Mouse (Mus musculus): ENCODE results near the gene Arfgef2. TPM values are rescaled to one million over a fixed set of nuclear protein-coding genes. Genes with fewer than 3 reads are reported as not detected.

Gene Arfgef2
- polyA plus RNA-seq, 1 experiment from 2014 or later = 3.4 TPM

DNA sequence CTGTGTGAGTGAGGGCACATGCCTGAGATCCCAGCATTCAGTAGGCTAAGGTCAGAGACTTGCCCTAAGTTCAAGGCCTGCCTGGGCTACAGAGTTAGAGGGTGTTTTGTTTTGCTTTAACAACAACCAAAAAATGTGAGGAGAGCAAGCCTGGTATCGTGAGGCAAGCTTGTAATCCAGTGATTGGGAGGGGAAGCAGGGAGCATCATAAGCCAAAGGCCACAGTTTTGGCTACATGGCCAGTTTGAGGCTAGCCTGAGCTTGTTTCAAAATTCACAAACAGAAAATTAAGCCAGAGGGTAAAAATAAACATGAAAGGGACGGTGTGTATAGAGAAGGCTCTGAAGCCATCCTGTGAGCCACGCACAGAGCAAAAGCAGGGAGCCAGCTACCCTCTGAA is 80.8 kb downstream of the Arfgef2 start:
- Histone ChIP-seq H3K4me3 (replicated peaks; ENCODE audit: low read length) (no peak overlapping the region), H3K36me3 (ENCODE audit: control insufficient read depth, insufficient read depth) (no peaks in the 10 kb centered on the region), H3K27me3 (replicated peaks; ENCODE audit: control insufficient read depth, insufficient read depth, low read length) (no peaks in the 10 kb centered on the region), H3K27ac (ENCODE audit: low read length) (no peak overlapping the region), H3K9me3 (ENCODE audit: control insufficient read depth, low read length) (no peaks in the 10 kb centered on the region), H3K4me1 (replicated peaks; ENCODE audit: control insufficient read depth, insufficient read depth, low read length) (peaks cover 5% of the 10 kb centered on the region; the same call in 1 of the 2 replicates), H3K4me2 (ENCODE audit: low read length) (no peak overlapping the region), H3K9ac (replicated peaks; ENCODE audit: low read depth, low read length) (no peak overlapping the region)
- ATAC-seq = no peak
- 84% methylated on average over 3 of the region's 3 CpGs for WGBS

DNA sequence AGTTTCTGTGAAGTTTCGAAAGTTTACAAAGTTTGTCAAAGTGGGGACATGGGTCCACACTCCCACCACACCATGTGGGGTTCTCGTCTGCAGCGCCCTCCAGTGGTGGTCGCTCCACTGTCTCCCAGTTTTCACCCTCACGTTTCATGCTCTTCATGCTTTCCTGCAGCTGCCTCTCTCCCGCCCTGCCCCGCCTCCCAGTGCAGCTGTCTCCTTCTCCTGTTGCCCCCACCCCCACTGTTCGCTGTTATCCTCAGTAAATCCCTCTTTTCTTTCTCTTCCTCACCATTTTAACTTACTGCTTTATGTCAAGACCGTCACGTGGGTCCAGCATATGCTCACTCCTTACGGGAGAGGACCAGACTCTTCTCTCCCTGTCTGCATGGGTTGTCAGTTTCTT is 82.4 kb downstream of the Arfgef2 start:
- Histone ChIP-seq H3K4me3 (replicated peaks; ENCODE audit: low read length) (no peak overlapping the region), H3K4me1 (replicated peaks; ENCODE audit: control insufficient read depth, insufficient read depth, low read length) (peaks cover 5% of the 10 kb centered on the region; the same call in 1 of the 2 replicates), H3K36me3 (ENCODE audit: control insufficient read depth, insufficient read depth) (no peaks in the 10 kb centered on the region), H3K9me3 (ENCODE audit: control insufficient read depth, low read length) (no peaks in the 10 kb centered on the region), H3K27ac (ENCODE audit: low read length) (no peak overlapping the region), H3K4me2 (ENCODE audit: low read length) (no peak overlapping the region), H3K9ac (replicated peaks; ENCODE audit: low read depth, low read length) (no peak overlapping the region), H3K27me3 (replicated peaks; ENCODE audit: control insufficient read depth, insufficient read depth, low read length) (no peaks in the 10 kb centered on the region)
- no peak for ATAC-seq
- 20% methylated on average over 11 of the region's 11 CpGs for WGBS

DNA sequence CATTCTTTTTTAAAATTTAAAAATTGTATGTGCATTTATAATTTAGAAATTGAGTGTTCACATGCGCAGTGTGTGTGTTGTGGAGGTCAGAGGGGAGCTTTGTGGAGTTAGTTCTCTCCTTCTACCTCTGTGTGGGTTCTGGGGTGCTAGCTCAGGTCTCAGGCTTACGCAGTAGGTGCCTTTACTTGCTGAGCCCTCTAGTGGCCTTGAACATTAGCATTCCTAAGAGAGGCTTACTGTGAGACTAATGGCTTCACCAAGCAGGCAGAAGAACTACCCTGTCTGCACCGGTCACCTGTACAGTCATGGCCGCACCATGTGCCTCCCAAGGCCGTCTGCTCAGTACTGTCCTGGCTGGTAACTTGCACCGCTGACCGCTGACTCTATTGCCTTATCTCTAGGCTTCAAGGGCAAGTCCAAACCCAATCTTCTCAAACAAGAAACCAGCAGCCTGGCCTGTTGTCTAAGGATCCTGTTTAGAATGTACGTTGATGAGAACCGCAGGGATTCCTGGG is 86.0 kb downstream of the Arfgef2 start:
- no peak for ATAC-seq
- no peak overlapping the region for H3K9ac ChIP-seq (replicated peaks; ENCODE audit: low read depth, low read length)
- H3K4me1 ChIP-seq (replicated peaks; ENCODE audit: control insufficient read depth, insufficient read depth, low read length) = 0 out of 2 replicates have a peak, but pooled peaks cover 2% of the 10 kb centered on the region
- H3K27me3 ChIP-seq (replicated peaks; ENCODE audit: control insufficient read depth, insufficient read depth, low read length) = no peaks in the 10 kb centered on the region
- no peak overlapping the region for H3K27ac ChIP-seq (ENCODE audit: low read length)
- no peak overlapping the region for H3K4me2 ChIP-seq (ENCODE audit: low read length)
- 74% methylated on average over 9 of the region's 9 CpGs for WGBS
- no peaks in the 10 kb centered on the region for H3K36me3 ChIP-seq (ENCODE audit: control insufficient read depth, insufficient read depth)
- no peaks in the 10 kb centered on the region for H3K9me3 ChIP-seq (ENCODE audit: control insufficient read depth, low read length)
- no peak overlapping the region for H3K4me3 ChIP-seq (replicated peaks; ENCODE audit: low read length)

DNA sequence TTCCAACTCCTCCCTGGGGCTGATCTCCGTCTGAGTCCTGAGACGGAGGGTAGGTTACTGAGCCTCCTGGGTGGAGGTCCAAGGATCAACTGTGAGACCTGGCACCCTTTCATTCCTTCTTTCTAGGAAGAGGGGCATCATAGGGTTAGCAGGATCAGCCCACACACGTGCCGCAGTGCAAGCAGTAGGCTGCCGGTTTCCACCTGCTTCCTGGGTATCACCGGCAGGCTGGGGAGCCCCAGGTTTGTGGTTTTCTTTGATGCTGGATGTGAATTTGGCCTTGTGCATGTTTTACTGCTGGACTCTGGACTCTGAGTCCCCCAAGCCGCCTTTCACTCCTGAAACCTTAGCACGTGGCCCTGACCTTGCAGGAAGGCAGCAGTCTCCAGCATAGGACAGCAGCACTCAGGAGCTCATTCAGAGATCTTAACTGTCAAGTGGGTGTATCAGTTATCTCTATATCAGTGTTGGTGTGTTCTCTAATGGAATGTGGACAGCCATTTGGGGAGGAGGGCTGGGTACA is 86.8 kb downstream of the Arfgef2 start:
- Histone ChIP-seq H3K4me2 (ENCODE audit: low read length) (no peak overlapping the region), H3K9ac (replicated peaks; ENCODE audit: low read depth, low read length) (no peak overlapping the region), H3K27me3 (replicated peaks; ENCODE audit: control insufficient read depth, insufficient read depth, low read length) (no peaks in the 10 kb centered on the region), H3K9me3 (ENCODE audit: control insufficient read depth, low read length) (no peaks in the 10 kb centered on the region), H3K4me1 (replicated peaks; ENCODE audit: control insufficient read depth, insufficient read depth, low read length) (0 out of 2 replicates have a peak, but pooled peaks cover 2% of the 10 kb centered on the region), H3K27ac (ENCODE audit: low read length) (no peak overlapping the region), H3K36me3 (ENCODE audit: control insufficient read depth, insufficient read depth) (no peaks in the 10 kb centered on the region), H3K4me3 (replicated peaks; ENCODE audit: low read length) (no peak overlapping the region)
- no peak for ATAC-seq
- WGBS = 95% methylated on average over 8 of the region's 8 CpGs

DNA sequence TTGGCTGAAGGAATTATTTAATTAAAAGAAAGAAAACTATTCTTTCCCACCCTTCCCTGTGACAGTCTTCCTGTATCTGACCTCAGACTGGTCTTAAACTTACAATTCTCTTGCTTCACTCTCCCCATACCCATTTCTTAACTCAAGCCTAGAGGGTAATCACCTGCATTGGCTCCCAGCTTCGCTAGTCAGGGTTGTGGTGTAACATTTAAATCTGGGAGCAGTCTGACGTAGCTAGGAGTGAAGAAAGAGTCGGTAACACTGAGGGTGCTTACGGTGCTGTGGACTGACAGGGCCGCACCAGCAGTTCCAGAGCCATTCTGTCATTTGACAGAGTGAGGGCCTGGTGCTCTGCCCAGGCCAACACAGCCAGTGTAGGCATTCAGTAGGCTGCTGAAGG is 87.6 kb downstream of the Arfgef2 start:
- Histone ChIP-seq H3K9ac (replicated peaks; ENCODE audit: low read depth, low read length) (no peak overlapping the region), H3K27ac (ENCODE audit: low read length) (no peak overlapping the region), H3K4me1 (replicated peaks; ENCODE audit: control insufficient read depth, insufficient read depth, low read length) (no peaks in the 10 kb centered on the region), H3K4me2 (ENCODE audit: low read length) (no peak overlapping the region), H3K9me3 (ENCODE audit: control insufficient read depth, low read length) (no peaks in the 10 kb centered on the region), H3K36me3 (ENCODE audit: control insufficient read depth, insufficient read depth) (no peaks in the 10 kb centered on the region), H3K27me3 (replicated peaks; ENCODE audit: control insufficient read depth, insufficient read depth, low read length) (no peaks in the 10 kb centered on the region), H3K4me3 (replicated peaks; ENCODE audit: low read length) (no peak overlapping the region)
- ATAC-seq = no peak
- 96% methylated on average over 5 of the region's 5 CpGs for WGBS

DNA sequence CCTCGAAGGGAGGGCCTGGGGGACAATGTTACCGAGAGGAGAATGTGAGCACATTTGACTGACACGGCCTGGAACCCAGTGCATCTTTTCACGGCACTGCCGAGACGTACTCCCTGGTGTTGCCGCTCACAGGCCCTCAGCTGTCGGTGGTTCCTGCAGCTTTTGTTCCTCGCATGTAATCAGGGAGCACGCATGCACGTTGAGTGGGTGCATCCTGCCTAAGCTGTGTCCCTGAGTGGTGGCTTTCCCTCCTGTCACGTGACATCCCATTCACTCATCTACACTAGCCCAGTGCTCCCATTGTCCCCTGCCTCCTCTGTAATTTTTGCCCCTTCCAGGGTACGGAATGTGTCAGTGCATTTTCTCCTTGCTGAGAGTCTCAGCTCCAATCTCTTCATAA is 91.0 kb downstream of the Arfgef2 start:
- H3K9me3 ChIP-seq (ENCODE audit: control insufficient read depth, low read length) = no peaks in the 10 kb centered on the region
- H3K9ac ChIP-seq (replicated peaks; ENCODE audit: low read depth, low read length) = no peak overlapping the region
- no peak overlapping the region for H3K4me3 ChIP-seq (replicated peaks; ENCODE audit: low read length)
- no peaks in the 10 kb centered on the region for H3K4me1 ChIP-seq (replicated peaks; ENCODE audit: control insufficient read depth, insufficient read depth, low read length)
- no peaks in the 10 kb centered on the region for H3K27me3 ChIP-seq (replicated peaks; ENCODE audit: control insufficient read depth, insufficient read depth, low read length)
- 71% methylated on average over 13 of the region's 13 CpGs for WGBS
- no peak for ATAC-seq
- no peaks in the 10 kb centered on the region for H3K36me3 ChIP-seq (ENCODE audit: control insufficient read depth, insufficient read depth)
- no peak overlapping the region for H3K27ac ChIP-seq (ENCODE audit: low read length)
- H3K4me2 ChIP-seq (ENCODE audit: low read length) = no peak overlapping the region

DNA sequence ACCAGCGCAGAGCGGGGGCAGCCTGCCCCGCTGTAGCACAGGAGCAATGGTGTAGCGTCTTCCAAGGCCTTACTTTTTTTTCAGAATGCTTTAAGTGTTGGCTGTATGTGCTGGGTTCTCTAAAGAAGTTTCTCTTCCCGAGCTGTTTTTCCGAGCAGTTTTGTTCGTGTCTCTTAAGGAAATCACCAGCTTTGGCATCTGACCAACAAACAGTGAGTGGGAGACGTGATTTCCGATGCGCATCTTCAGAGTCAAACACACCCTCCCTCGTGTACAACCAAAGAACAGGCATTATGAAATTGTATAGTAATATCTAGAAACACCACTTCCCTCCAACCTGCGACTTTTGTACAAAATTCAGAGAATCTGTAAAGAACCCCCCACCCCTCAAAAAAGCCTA is 91.6 kb downstream of the Arfgef2 start:
- no peaks in the 10 kb centered on the region for H3K4me1 ChIP-seq (replicated peaks; ENCODE audit: control insufficient read depth, insufficient read depth, low read length)
- no peak overlapping the region for H3K9ac ChIP-seq (replicated peaks; ENCODE audit: low read depth, low read length)
- ATAC-seq = no peak
- H3K27me3 ChIP-seq (replicated peaks; ENCODE audit: control insufficient read depth, insufficient read depth, low read length) = no peaks in the 10 kb centered on the region
- H3K4me2 ChIP-seq (ENCODE audit: low read length) = no peak overlapping the region
- no peaks in the 10 kb centered on the region for H3K36me3 ChIP-seq (ENCODE audit: control insufficient read depth, insufficient read depth)
- no peak overlapping the region for H3K4me3 ChIP-seq (replicated peaks; ENCODE audit: low read length)
- no peak overlapping the region for H3K27ac ChIP-seq (ENCODE audit: low read length)
- H3K9me3 ChIP-seq (ENCODE audit: control insufficient read depth, low read length) = no peaks in the 10 kb centered on the region
- 72% methylated on average over 12 of the region's 12 CpGs for WGBS

DNA sequence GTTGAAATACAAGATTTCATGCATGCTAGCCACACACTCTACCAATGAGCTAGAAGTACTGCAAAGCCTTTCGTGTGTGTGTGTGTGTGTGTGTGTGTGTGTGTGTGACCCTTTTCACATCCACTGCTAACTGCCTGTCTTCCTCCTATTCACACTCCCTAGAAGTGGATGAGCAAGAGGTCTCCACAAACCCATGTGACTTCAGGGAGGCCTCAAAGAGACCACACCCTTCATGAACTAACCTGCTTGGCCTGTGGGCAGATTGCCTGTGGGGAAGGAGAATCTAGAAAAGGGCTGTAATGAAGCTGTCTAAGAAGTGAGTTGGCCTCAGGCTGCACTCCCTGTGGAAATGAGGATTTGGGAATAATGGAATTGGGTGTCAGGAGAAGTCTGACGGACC is 93.8 kb downstream of the Arfgef2 start:
- H3K4me1 ChIP-seq (replicated peaks; ENCODE audit: control insufficient read depth, insufficient read depth, low read length) = no peaks in the 10 kb centered on the region
- no peaks in the 10 kb centered on the region for H3K27me3 ChIP-seq (replicated peaks; ENCODE audit: control insufficient read depth, insufficient read depth, low read length)
- no peak for ATAC-seq
- H3K9ac ChIP-seq (replicated peaks; ENCODE audit: low read depth, low read length) = no peak overlapping the region
- H3K27ac ChIP-seq (ENCODE audit: low read length) = no peak overlapping the region
- H3K36me3 ChIP-seq (ENCODE audit: control insufficient read depth, insufficient read depth) = no peaks in the 10 kb centered on the region
- H3K9me3 ChIP-seq (ENCODE audit: control insufficient read depth, low read length) = no peaks in the 10 kb centered on the region
- no peak overlapping the region for H3K4me3 ChIP-seq (replicated peaks; ENCODE audit: low read length)
- 92% methylated on average over 2 of the region's 2 CpGs for WGBS
- H3K4me2 ChIP-seq (ENCODE audit: low read length) = no peak overlapping the region

DNA sequence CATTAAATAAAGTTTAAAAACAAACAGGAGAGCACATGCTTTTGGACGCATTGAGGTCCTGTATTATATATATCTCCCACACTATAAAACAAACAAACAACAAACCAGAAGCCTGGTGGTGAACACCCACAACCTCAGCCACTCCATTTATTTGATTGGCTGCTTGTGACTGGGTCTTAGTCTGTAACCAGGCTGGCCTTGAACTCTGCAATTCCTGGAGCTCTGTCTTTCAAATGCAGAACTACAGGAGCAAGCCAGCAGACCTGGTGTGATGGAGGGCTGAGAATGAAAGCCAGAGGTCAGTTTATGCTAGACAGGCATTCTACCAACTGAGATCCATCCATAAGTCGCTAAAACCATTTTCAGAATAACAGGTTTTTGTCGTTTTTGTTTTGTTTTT is 94.4 kb downstream of the Arfgef2 start:
- H3K9ac ChIP-seq (replicated peaks; ENCODE audit: low read depth, low read length) = no peak overlapping the region
- WGBS = 65% methylated on average over 3 of the region's 3 CpGs
- no peaks in the 10 kb centered on the region for H3K27me3 ChIP-seq (replicated peaks; ENCODE audit: control insufficient read depth, insufficient read depth, low read length)
- H3K4me3 ChIP-seq (replicated peaks; ENCODE audit: low read length) = no peak overlapping the region
- H3K4me1 ChIP-seq (replicated peaks; ENCODE audit: control insufficient read depth, insufficient read depth, low read length) = no peaks in the 10 kb centered on the region
- no peak for ATAC-seq
- no peaks in the 10 kb centered on the region for H3K36me3 ChIP-seq (ENCODE audit: control insufficient read depth, insufficient read depth)
- H3K9me3 ChIP-seq (ENCODE audit: control insufficient read depth, low read length) = no peaks in the 10 kb centered on the region
- no peak overlapping the region for H3K27ac ChIP-seq (ENCODE audit: low read length)
- no peak overlapping the region for H3K4me2 ChIP-seq (ENCODE audit: low read length)
